Mouse (Mus musculus) megakaryocyte-erythroid progenitor cell, adult 5-6 weeks (primary cell): ENCODE measurements around the gene Meltf. TPM values are rescaled to one million over a fixed set of nuclear protein-coding genes. Genes with fewer than 3 reads are reported as not detected.
"Not testable (repeated sequence)": the region's sequence is repeated elsewhere in the genome, so short reads cannot be mapped to it uniquely, and the experiment has no call there.

Experiments
- ATAC-seq: replicated peaks from 2 replicates; pipeline ENCODE4 v1.8.0; 2016; ENCODE audit warnings: mild to moderate bottlenecking, inconsistent platforms; ENCODE audit not compliant: severe bottlenecking, poor library complexity, low FRiP score, low TSS enrichment
- total RNA-seq, 2 experiments: library from RNA; stranded (forward) in 1 of 2; stranded (reverse) in 1 of 2; fragments of 200-1000, 215-1000 nt in 1 of 2; fragments of >200 nt in 1 of 2; fragmentation: Nextera tagmentation in 1 of 2; gene quantifications; 2 replicates each; pipeline ENCODE4 v1.2.3; 2014 to 2017

The Meltf gene
- total RNA-seq, 2 experiments from 2014 or later, result not detected

- ATAC-seq, result no peak
Measured at GRCm38 (mm10) chr16:31932255-31932654, 53.6 kb downstream of the Meltf start.

- ATAC-seq, result peak; percentile 89
Measured at GRCm38 (mm10) chr16:31932840-31933697, 54.5 kb downstream of the Meltf start.

- no peak for ATAC-seq
Measured at GRCm38 (mm10) chr16:31933751-31934549, 55.3 kb downstream of the Meltf start, which contains the start of gene Pigz. Pigz (plus strand) TSS chr16:31933851.

GRCm38 (mm10) chr16:31934550-31935010 lies 56.0 kb downstream of the Meltf start:
- ATAC-seq, result no peak

GRCm38 (mm10) chr16:31935091-31935979 lies 56.7 kb downstream of the Meltf start:
- no peak for ATAC-seq

- no peak for ATAC-seq
Measured at GRCm38 (mm10) chr16:31936568-31936967, 58.0 kb downstream of the Meltf start.

GRCm38 (mm10) chr16:31938856-31939255 lies 60.2 kb downstream of the Meltf start:
- ATAC-seq, result no peak

- ATAC-seq, result no peak
Measured at GRCm38 (mm10) chr16:31940586-31940985, 62.0 kb downstream of the Meltf start.

GRCm38 (mm10) chr16:31943980-31944379 lies 65.4 kb downstream of the Meltf start:
- ATAC-seq, result peak; percentile 60

GRCm38 (mm10) chr16:31944698-31945255 lies 66.2 kb downstream of the Meltf start:
- ATAC-seq, result no peak

- no peak for ATAC-seq
Measured at GRCm38 (mm10) chr16:31945372-31945771, 66.8 kb downstream of the Meltf start.

GRCm38 (mm10) chr16:31945986-31946385 lies 67.4 kb downstream of the Meltf start:
- not testable (repeated sequence) for ATAC-seq

- ATAC-seq, result no peak
Measured at GRCm38 (mm10) chr16:31947333-31947732, 68.7 kb downstream of the Meltf start.

- no peak for ATAC-seq
Measured at GRCm38 (mm10) chr16:31947901-31948316, 69.3 kb downstream of the Meltf start.

GRCm38 (mm10) chr16:31948345-31948774 lies 69.8 kb downstream of the Meltf start, which contains the start of the genes 0610012G03Rik and Ncbp2:
0610012G03Rik (minus strand) TSS chr16:31948494.
Ncbp2 (plus strand) TSS chr16:31948513.
- ATAC-seq, result peak; percentile 81
